Mouse (Mus musculus) lung, embryonic 16.5 days (tissue): ENCODE measurements around the gene C2cd4d. TPM values are rescaled to one million over a fixed set of nuclear protein-coding genes. Genes with fewer than 3 reads are reported as not detected.

ENCODE experiments used
- ATAC-seq: fragments of 200-750 bp; cut with Nextera tagmentation; 2 replicates; pipeline ENCODE4 v1.8.0; 2017; ENCODE audit warnings: low read depth, mild to moderate bottlenecking, moderate library complexity
- H3K27ac ChIP-seq: fragments of 300-500 bp; sonication (generic); 2 replicates; pipeline ENCODE4 v1.5.1; 2014; ENCODE audit warnings: mild to moderate bottlenecking, control low read depth, low read length
- H3K27me3 ChIP-seq: fragments of 300-500 bp; sonication (generic); 2 replicates; pipeline ENCODE4 v1.6.1; 2014; ENCODE audit warnings: low read depth, low read length, mixed read lengths; ENCODE audit not compliant: control insufficient read depth, insufficient read depth
- H3K36me3 ChIP-seq: fragments of 300-500 bp; sonication (generic); 2 replicates; pipeline ENCODE4 v1.6.1; 2014; ENCODE audit warnings: low read length; ENCODE audit not compliant: control insufficient read depth, insufficient read depth
- H3K4me1 ChIP-seq: fragments of 300-500 bp; sonication (generic); replicated peaks from 2 replicates; pipeline ENCODE4 v1.6.1; 2014; ENCODE audit warnings: low read length, mixed read lengths; ENCODE audit not compliant: control insufficient read depth, insufficient read depth
- H3K4me2 ChIP-seq: fragments of 300-500 bp; sonication (generic); 2 replicates; pipeline ENCODE4 v1.6.1; 2014; ENCODE audit warnings: low read depth, low read length, control low read depth
- H3K4me3 ChIP-seq: fragments of 300-500 bp; sonication (generic); 2 replicates; pipeline ENCODE4 v1.5.1; 2014; ENCODE audit warnings: mild to moderate bottlenecking, low read length, control low read depth
- H3K9ac ChIP-seq: fragments of 300-500 bp; sonication (generic); 2 replicates; pipeline ENCODE4 v1.6.1; 2014; ENCODE audit warnings: low read length, control low read depth
- H3K9me3 ChIP-seq: fragments of 300-500 bp; sonication (generic); 2 replicates; pipeline ENCODE4 v1.6.1; 2016; ENCODE audit warnings: low read length; ENCODE audit not compliant: control insufficient read depth
- WGBS: fragments of 180-500 bp; shearing (Covaris S2); extraction: QIAGEN DNeasy Blood & Tissue Kit; methylation state at CpG from one replicate; pipeline ENCODE4 v1.1.7; 2014; 5-methylcytosine and 5-hydroxymethylcytosine counted together
- polyA plus RNA-seq: library from polyadenylated mRNA; unstranded; fragments of >200 nt; fragmentation: Nextera tagmentation; extraction: Ambion mirVana; gene quantifications from 2 replicates; pipeline ENCODE4 v1.2.1, GENCODE M21; 2015

C2cd4d gene
- polyA plus RNA-seq, 1 experiment from 2014 or later: 0.68 TPM

GRCm38 (mm10) chr3:94386671-94387070 lies 24.4 kb downstream of the C2cd4d start:
- WGBS: 44% methylated on average over 4 of the region's 4 CpGs
- no peak overlapping the region for H3K4me3 ChIP-seq
- H3K4me2 ChIP-seq: no peak overlapping the region
- no peaks in the 10 kb centered on the region for H3K36me3 ChIP-seq
- H3K4me1 ChIP-seq: no peaks in the 10 kb centered on the region
- H3K27me3 ChIP-seq: no peaks in the 10 kb centered on the region
- no peak overlapping the region for H3K9ac ChIP-seq
- no peak for ATAC-seq
- no peaks in the 10 kb centered on the region for H3K9me3 ChIP-seq
- H3K27ac ChIP-seq: no peak overlapping the region

GRCm38 (mm10) chr3:94387391-94387790 lies 25.2 kb downstream of the C2cd4d start:
- Histone ChIP-seq H3K9me3 (no peaks in the 10 kb centered on the region), H3K4me1 (no peaks in the 10 kb centered on the region), H3K9ac (no peak overlapping the region), H3K4me3 (no peak overlapping the region), H3K4me2 (no peak overlapping the region), H3K27ac (no peak overlapping the region), H3K27me3 (no peaks in the 10 kb centered on the region), H3K36me3 (no peaks in the 10 kb centered on the region)
- no peak for ATAC-seq
- WGBS: 88% methylated on average over 10 of the region's 10 CpGs

GRCm38 (mm10) chr3:94388047-94388446 lies 25.8 kb downstream of the C2cd4d start:
- 57% methylated on average over 5 of the region's 5 CpGs for WGBS
- no peaks in the 10 kb centered on the region for H3K9me3 ChIP-seq
- no peak overlapping the region for H3K27ac ChIP-seq
- no peaks in the 10 kb centered on the region for H3K4me1 ChIP-seq
- no peaks in the 10 kb centered on the region for H3K27me3 ChIP-seq
- H3K4me3 ChIP-seq: no peak overlapping the region
- no peak for ATAC-seq
- H3K4me2 ChIP-seq: no peak overlapping the region
- H3K36me3 ChIP-seq: no peaks in the 10 kb centered on the region
- H3K9ac ChIP-seq: no peak overlapping the region

GRCm38 (mm10) chr3:94389420-94389819 lies 27.2 kb downstream of the C2cd4d start:
- Histone ChIP-seq H3K4me1 (no peaks in the 10 kb centered on the region), H3K4me2 (no peak overlapping the region), H3K27me3 (no peaks in the 10 kb centered on the region), H3K36me3 (no peaks in the 10 kb centered on the region), H3K27ac (no peak overlapping the region), H3K9me3 (no peaks in the 10 kb centered on the region), H3K9ac (no peak overlapping the region), H3K4me3 (no peak overlapping the region)
- 94% methylated on average over 16 of the region's 16 CpGs for WGBS
- no peak for ATAC-seq

- H3K4me1 ChIP-seq: no peaks in the 10 kb centered on the region
- no peak for ATAC-seq
- WGBS: 72% methylated on average over 5 of the region's 5 CpGs
- no peak overlapping the region for H3K4me2 ChIP-seq
- H3K9me3 ChIP-seq: no peaks in the 10 kb centered on the region
- no peak overlapping the region for H3K9ac ChIP-seq
- no peak overlapping the region for H3K4me3 ChIP-seq
- H3K36me3 ChIP-seq: no peaks in the 10 kb centered on the region
- H3K27me3 ChIP-seq: no peaks in the 10 kb centered on the region
- no peak overlapping the region for H3K27ac ChIP-seq
These were observed 28.8 kb downstream of the C2cd4d start for GRCm38 (mm10) chr3:94391001-94391400.

- no peaks in the 10 kb centered on the region for H3K9me3 ChIP-seq
- H3K4me2 ChIP-seq: no peak overlapping the region
- no peak overlapping the region for H3K9ac ChIP-seq
- no peaks in the 10 kb centered on the region for H3K4me1 ChIP-seq
- no peaks in the 10 kb centered on the region for H3K27me3 ChIP-seq
- no peaks in the 10 kb centered on the region for H3K36me3 ChIP-seq
- WGBS: 76% methylated on average over 2 of the region's 2 CpGs
- no peak for ATAC-seq
- no peak overlapping the region for H3K27ac ChIP-seq
- no peak overlapping the region for H3K4me3 ChIP-seq
These were observed 29.9 kb downstream of the C2cd4d start for GRCm38 (mm10) chr3:94392128-94392527.

- no peak overlapping the region for H3K4me3 ChIP-seq
- H3K9me3 ChIP-seq: no peaks in the 10 kb centered on the region
- H3K27me3 ChIP-seq: peaks cover 2% of the 10 kb centered on the region; the same call in 1 of the 2 replicates
- no peaks in the 10 kb centered on the region for H3K4me1 ChIP-seq
- no peak overlapping the region for H3K27ac ChIP-seq
- H3K4me2 ChIP-seq: no peak overlapping the region
- H3K36me3 ChIP-seq: no peaks in the 10 kb centered on the region
- whole genome bisulfite sequencing: 64% methylated on average over 4 of the region's 4 CpGs
- no peak for ATAC-seq
- H3K9ac ChIP-seq: no peak overlapping the region
These were observed 30.8 kb downstream of the C2cd4d start for GRCm38 (mm10) chr3:94393049-94393448.

- peaks cover 7% of the 10 kb centered on the region for H3K27me3 ChIP-seq
- no peak for ATAC-seq
- H3K4me2 ChIP-seq: no peak overlapping the region
- H3K9ac ChIP-seq: no peak overlapping the region
- H3K4me3 ChIP-seq: no peak overlapping the region
- H3K27ac ChIP-seq: no peak overlapping the region
- no peaks in the 10 kb centered on the region for H3K9me3 ChIP-seq
- H3K4me1 ChIP-seq: peaks cover 3% of the 10 kb centered on the region
- WGBS: 72% methylated on average over 1 of the region's 1 CpGs
- no peaks in the 10 kb centered on the region for H3K36me3 ChIP-seq
These were observed 34.1 kb downstream of the C2cd4d start for GRCm38 (mm10) chr3:94396336-94396735.

GRCm38 (mm10) chr3:94396851-94397250 lies 34.6 kb downstream of the C2cd4d start:
- Histone ChIP-seq H3K4me2 (no peak overlapping the region), H3K27ac (no peak overlapping the region), H3K9me3 (no peaks in the 10 kb centered on the region), H3K4me3 (no peak overlapping the region), H3K27me3 (peaks cover 7% of the 10 kb centered on the region), H3K36me3 (no peaks in the 10 kb centered on the region), H3K4me1 (peaks cover 3% of the 10 kb centered on the region), H3K9ac (no peak overlapping the region)
- 68% methylated on average over 4 of the region's 4 CpGs for WGBS
- ATAC-seq: no peak

- H3K9me3 ChIP-seq: no peaks in the 10 kb centered on the region
- WGBS: 59% methylated on average over 6 of the region's 6 CpGs
- peak within 1 kb of the TSS; percentile 36; the same call in 1 of the 2 replicates for H3K9ac ChIP-seq
- no peaks in the 10 kb centered on the region for H3K36me3 ChIP-seq
- H3K4me3 ChIP-seq: peak within 1 kb of the TSS; percentile 34
- H3K4me2 ChIP-seq: peak within 1 kb of the TSS; percentile 62
- ATAC-seq: no peak
- H3K27me3 ChIP-seq: peaks cover 7% of the 10 kb centered on the region
- H3K4me1 ChIP-seq: peaks cover 3% of the 10 kb centered on the region
- no peak within 1 kb of the TSS for H3K27ac ChIP-seq
These were observed 36.0 kb downstream of the C2cd4d start, which contains the start of gene Lingo4 for GRCm38 (mm10) chr3:94398217-94398616. TSS of gene Lingo4 (plus strand) at chr3:94398517.
